Mouse (Mus musculus) midbrain, postnatal 0 days (tissue): Measurements from ENCODE around the gene Khnyn. TPM values are rescaled to one million over a fixed set of nuclear protein-coding genes. Genes with fewer than 3 reads are reported as not detected.

Experiments used
- ATAC-seq: fragments of 200-750 bp; cut with Nextera tagmentation; 2 replicates; pipeline ENCODE4 v1.8.0; 2017; ENCODE audit warnings: moderate number of reproducible peaks, mild to moderate bottlenecking, moderate TSS enrichment, moderate library complexity; ENCODE audit not compliant: low FRiP score
- DNase-seq: peaks from one replicate; pipeline ENCODE4 v3.0.0-alpha.2; 2015; ENCODE audit warnings: low spot score
- H3K27ac ChIP-seq: fragments of 300-500 bp; sonication (generic); 2 replicates; pipeline ENCODE4 v1.5.1; 2014; ENCODE audit warnings: low read depth, mild to moderate bottlenecking, low read length, mixed read lengths
- H3K27me3 ChIP-seq: fragments of 300-500 bp; sonication (generic); 2 replicates; pipeline ENCODE4 v1.6.1; 2014; ENCODE audit warnings: low read length, control low read depth, mixed read lengths; ENCODE audit not compliant: insufficient read depth
- H3K36me3 ChIP-seq: fragments of 300-500 bp; sonication (generic); 2 replicates; pipeline ENCODE4 v1.6.1; 2014; ENCODE audit warnings: low read length, control low read depth, mixed read lengths; ENCODE audit not compliant: insufficient read depth
- H3K4me1 ChIP-seq: fragments of 300-500 bp; sonication (generic); 2 replicates; pipeline ENCODE4 v1.6.1; 2014; ENCODE audit warnings: mild to moderate bottlenecking, control low read depth, antibody characterized with exemption, low read length, mixed read lengths; ENCODE audit not compliant: insufficient read depth
- H3K4me2 ChIP-seq: fragments of 300-500 bp; sonication (generic); 2 replicates; pipeline ENCODE4 v1.6.1; 2014; ENCODE audit warnings: low read depth, mild to moderate bottlenecking, low read length, mixed read lengths; ENCODE audit not compliant: poor library complexity, severe bottlenecking
- H3K4me3 ChIP-seq: fragments of 300-500 bp; sonication (generic); 2 replicates; pipeline ENCODE4 v1.5.1; 2014; ENCODE audit warnings: low read depth, mild to moderate bottlenecking, low read length, moderate library complexity
- H3K9ac ChIP-seq: fragments of 300-500 bp; sonication (generic); replicated peaks from 2 replicates; pipeline ENCODE4 v1.6.1; 2014; ENCODE audit warnings: mild to moderate bottlenecking, low read length, moderate library complexity, mixed read lengths; ENCODE audit not compliant: poor library complexity, severe bottlenecking
- H3K9me3 ChIP-seq: fragments of 300-500 bp; sonication (generic); 2 replicates; pipeline ENCODE4 v1.6.1; 2016; ENCODE audit warnings: low read length, control low read depth
- CTCF ChIP-seq: IDR thresholded peaks from 2 replicates; pipeline ENCODE4 v1.5.1; 2016; ENCODE audit warnings: antibody characterized with exemption, mild to moderate bottlenecking
- WGBS: fragments of 180-500 bp; shearing (Covaris S2); extraction: QIAGEN DNeasy Blood & Tissue Kit; methylation state at CpG from one replicate; pipeline ENCODE4 v1.1.7; 2014; 5-methylcytosine and 5-hydroxymethylcytosine counted together
- polyA plus RNA-seq: library from polyadenylated mRNA; unstranded; fragments of >200 nt; fragmentation: Nextera tagmentation; extraction: Ambion mirVana; gene quantifications from 2 replicates; pipeline ENCODE4 v1.2.1, GENCODE M21; 2015
- total RNA-seq: library from RNA; depleted of rRNA; stranded (reverse); fragments of >200 nt; gene quantifications from 2 replicates; pipeline ENCODE4 v1.2.3, GENCODE M21; 2014

Gene Khnyn
- total and polyA plus RNA-seq, 2 experiments from 2014 or later = 6.3 to 14.2 TPM

DNA sequence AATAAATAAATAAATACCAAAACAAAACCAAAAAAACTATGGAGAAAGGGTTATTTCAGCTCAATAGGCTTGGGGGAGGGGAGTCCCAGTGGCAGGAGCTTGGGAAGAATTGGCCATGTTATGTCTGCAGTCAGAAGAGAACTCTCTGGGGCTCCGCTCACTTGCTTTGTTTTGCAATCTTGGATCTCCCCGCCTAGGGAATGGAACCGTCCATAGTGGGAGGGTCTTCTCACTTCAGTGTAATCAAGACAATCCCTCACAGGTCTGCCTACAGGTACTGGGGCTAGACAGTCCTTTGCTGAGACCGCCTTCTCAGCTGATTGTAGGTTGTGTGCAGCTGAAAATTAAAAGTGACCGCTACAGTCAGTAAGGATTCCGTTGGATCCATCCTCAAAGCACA, 15.2 kb upstream of the Khnyn start:
- ATAC-seq (no peak), DNase-seq (no peak)
- Histone ChIP-seq H3K9ac (no peak overlapping the region), H3K4me3 (no peak overlapping the region), H3K36me3 (peaks cover 70% of the 10 kb centered on the region), H3K27ac (no peak overlapping the region), H3K27me3 (no peaks in the 10 kb centered on the region), H3K9me3 (no peaks in the 10 kb centered on the region), H3K4me2 (no peak overlapping the region), H3K4me1 (no peaks in the 10 kb centered on the region)
- WGBS = 96% methylated on average over 6 of the region's 6 CpGs
- TF ChIP-seq CTCF = no peak

DNA sequence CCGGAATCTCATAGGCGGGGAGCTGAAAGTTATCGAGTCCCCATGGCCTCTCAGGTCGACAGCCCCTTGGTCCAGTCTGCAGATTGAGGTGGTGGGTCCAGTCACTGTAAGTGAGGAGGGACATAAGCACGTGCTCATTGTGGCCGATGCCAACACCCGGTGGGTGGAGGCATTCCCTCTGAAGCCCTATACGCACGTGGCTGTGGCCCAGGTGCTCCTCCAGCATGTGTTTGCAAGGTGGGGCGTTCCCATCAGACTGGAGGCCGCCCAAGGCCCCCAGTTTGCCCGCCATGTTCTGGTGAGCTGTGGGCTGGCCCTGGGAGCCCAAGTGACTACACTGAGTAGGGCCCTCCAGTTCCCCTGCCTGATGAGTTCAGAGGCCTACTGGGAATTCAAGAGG, 12.7 kb upstream of the Khnyn start:
- Histone ChIP-seq H3K27me3 (no peaks in the 10 kb centered on the region), H3K9ac (no peak overlapping the region), H3K4me3 (no peak overlapping the region), H3K4me1 (no peaks in the 10 kb centered on the region), H3K9me3 (no peaks in the 10 kb centered on the region), H3K4me2 (no peak overlapping the region), H3K27ac (no peak overlapping the region), H3K36me3 (peaks cover 49% of the 10 kb centered on the region)
- ATAC-seq (no peak), DNase-seq (no peak)
- TF ChIP-seq CTCF = no peak
- 91% methylated on average over 12 of the region's 12 CpGs for WGBS

DNA sequence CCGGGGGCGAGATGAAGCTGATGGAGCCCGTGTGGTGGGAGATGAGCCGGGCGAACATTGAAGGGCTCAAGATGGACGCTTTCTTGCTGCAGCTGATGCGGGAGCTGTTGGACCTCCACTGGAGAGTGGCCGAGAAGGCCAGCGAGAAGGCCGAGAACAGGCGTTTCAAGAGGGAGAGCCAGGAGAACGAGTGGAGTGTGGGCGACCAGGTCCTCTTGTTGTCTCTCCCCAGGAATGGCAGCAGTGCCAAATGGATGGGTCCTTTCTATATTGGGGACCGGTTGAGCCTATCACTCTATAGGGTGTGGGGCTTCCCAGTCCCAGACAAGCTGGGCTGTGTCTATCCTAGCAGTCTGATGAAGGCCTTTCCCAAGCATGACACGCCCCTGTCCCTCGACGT, 12.2 kb upstream of the Khnyn start:
- H3K4me2 ChIP-seq = no peak overlapping the region
- no peak overlapping the region for H3K4me3 ChIP-seq
- H3K27ac ChIP-seq = no peak overlapping the region
- DNase-seq (no peak), ATAC-seq (no peak)
- H3K4me1 ChIP-seq = no peaks in the 10 kb centered on the region
- peaks cover 49% of the 10 kb centered on the region for H3K36me3 ChIP-seq
- H3K9ac ChIP-seq = no peak overlapping the region
- 90% methylated on average over 17 of the region's 17 CpGs for WGBS
- TF ChIP-seq CTCF = no peak
- no peaks in the 10 kb centered on the region for H3K27me3 ChIP-seq
- no peaks in the 10 kb centered on the region for H3K9me3 ChIP-seq

DNA sequence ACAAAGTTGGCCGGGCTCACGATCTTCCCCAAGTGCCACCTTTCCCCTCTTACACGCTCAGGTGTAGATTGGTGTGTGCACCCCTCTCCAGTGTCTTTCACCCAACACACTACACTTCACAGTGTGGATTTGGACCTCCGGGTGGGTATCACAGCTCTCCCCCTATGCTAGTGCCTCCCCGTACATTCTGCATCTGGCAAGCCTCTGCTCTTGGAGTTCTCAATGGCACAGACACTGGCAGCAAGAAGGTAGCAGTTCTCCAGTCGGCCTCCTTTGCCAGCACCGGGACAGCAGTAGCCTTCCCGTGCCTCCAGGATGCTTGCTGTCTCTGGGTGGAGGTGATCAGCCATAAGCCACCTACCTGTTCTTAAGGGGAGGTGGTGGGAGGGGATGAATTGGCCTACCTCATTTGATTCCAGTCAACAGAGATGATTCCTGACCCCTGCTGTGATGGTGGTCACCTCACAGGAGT, 11.5 kb upstream of the Khnyn start:
- WGBS = 87% methylated on average over 8 of the region's 8 CpGs
- Histone ChIP-seq H3K4me1 (no peaks in the 10 kb centered on the region), H3K4me3 (no peak overlapping the region), H3K27me3 (no peaks in the 10 kb centered on the region), H3K4me2 (peak overlapping the region; percentile 27; the same call in 1 of the 2 replicates), H3K9me3 (no peaks in the 10 kb centered on the region), H3K27ac (no peak overlapping the region; the same call in 1 of the 2 replicates), H3K36me3 (peaks cover 42% of the 10 kb centered on the region), H3K9ac (no peak overlapping the region)
- no peak for TF ChIP-seq CTCF
- peak; percentile 17; the same call in 1 of the 2 replicates for ATAC-seq
- no peak for DNase-seq

DNA sequence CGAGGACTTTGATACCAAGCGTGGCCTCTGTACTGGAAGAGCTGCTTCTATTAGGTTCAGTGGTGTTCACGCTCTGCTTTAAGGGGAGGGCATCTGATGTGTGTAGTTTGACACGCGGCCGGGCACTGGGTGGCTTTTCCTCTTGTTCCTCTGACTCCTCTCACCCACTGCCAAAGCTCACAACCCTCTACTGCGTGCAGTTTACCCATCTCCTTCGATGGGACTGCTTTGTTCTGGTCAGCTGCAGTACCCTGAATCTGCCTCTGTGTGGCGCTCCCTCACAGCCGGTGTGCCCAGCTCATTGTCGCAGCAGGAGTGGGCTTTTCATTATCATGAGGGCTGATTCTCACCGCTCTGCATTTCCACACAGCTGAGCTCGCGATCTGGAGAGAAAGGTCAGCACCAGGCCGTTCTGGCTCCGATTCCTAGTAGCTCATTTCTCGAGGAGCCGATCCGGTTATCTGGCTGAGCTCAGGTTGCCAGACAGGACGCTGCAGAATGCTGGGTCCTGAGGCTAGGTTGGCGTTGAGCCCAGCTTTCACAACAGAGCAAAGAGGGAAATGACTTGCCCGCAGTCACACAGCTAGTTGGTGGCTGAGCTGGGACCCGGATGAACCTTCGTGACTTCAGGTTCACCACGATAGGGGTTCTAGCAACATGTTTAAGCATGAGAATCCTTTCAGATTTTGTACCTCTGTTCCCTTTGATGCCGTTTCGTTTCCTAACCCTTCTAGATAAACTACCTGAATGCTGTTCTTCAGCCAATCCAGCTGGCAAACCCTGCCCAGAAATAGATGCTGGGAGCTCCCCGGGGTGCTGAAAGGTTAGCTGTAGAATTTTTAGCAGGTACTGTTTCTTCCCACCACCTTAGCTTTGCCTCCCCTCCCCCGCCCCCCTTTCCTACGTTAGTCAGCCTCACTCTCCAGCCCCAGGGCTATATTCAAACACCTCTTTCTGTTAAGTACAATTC, 10.7 kb upstream of the Khnyn start:
- Histone ChIP-seq H3K4me3 (no peak overlapping the region), H3K4me1 (no peaks in the 10 kb centered on the region), H3K9me3 (no peaks in the 10 kb centered on the region), H3K4me2 (peak overlapping the region; percentile 27; the same call in 1 of the 2 replicates), H3K9ac (0 out of 2 replicates have a peak overlapping the region, but pooled peaks have one; percentile 24), H3K36me3 (peaks cover 37% of the 10 kb centered on the region), H3K27me3 (no peaks in the 10 kb centered on the region), H3K27ac (peak overlapping the region; percentile 55)
- DNase-seq = peak; percentile 87
- WGBS = 18% methylated on average over 30 of the region's 30 CpGs
- TF ChIP-seq CTCF = peak; percentile 94
- peak; percentile 70 for ATAC-seq
